Mouse (Mus musculus): ENCODE measurements around the gene Lrp10. TPM values are rescaled to one million over a fixed set of nuclear protein-coding genes. Genes with fewer than 3 reads are reported as not detected.

Gene Lrp10
- polyA plus RNA-seq, 1 experiment from 2014 or later, result 27.5 TPM

DNA sequence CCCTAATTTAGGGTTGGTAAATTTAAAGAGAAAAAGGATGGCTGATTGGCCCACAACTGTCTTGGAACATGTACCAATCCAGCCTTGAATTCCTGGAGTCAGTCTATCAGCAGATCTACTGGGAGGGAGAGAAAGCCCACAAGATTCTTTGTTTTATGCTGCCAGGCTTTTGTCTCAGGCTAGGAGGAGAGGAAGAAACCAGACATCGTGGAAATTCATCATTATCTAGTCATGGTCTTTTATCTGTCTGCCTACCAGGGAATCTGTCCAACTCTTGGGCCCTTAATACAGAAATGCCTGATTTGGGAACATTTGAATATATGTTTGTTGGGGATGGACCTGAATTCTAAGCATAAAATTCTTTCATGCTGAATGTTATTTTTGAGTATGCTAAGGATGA is 38.4 kb upstream of the Lrp10 start:
- 0 out of 2 replicates have a peak overlapping the region, but pooled peaks have one; percentile 91 for H3K4me3 ChIP-seq (replicated peaks; ENCODE audit: low read depth, low read length)
- H3K4me2 ChIP-seq (ENCODE audit: low read length), result peak overlapping the region; percentile 66
- no peaks in the 10 kb centered on the region for H3K9me3 ChIP-seq (ENCODE audit: control insufficient read depth, low read length)
- ATAC-seq (ENCODE audit: low FRiP score, low TSS enrichment), result no peak
- no peak for DNase-seq
- WGBS, result 96% methylated on average over 1 of the region's 1 CpGs
- H3K9ac ChIP-seq (replicated peaks; ENCODE audit: low read length), result no peak overlapping the region
- H3K27me3 ChIP-seq (ENCODE audit: control insufficient read depth, insufficient read depth, low read length), result no peaks in the 10 kb centered on the region
- peaks cover 6% of the 10 kb centered on the region; the same call in 1 of the 2 replicates for H3K36me3 ChIP-seq (ENCODE audit: control insufficient read depth, insufficient read depth, low read length)
- no peak overlapping the region for H3K27ac ChIP-seq (replicated peaks; ENCODE audit: low read depth, low read length)
- peaks cover 19% of the 10 kb centered on the region for H3K4me1 ChIP-seq (ENCODE audit: control insufficient read depth, insufficient read depth, low read length)

DNA sequence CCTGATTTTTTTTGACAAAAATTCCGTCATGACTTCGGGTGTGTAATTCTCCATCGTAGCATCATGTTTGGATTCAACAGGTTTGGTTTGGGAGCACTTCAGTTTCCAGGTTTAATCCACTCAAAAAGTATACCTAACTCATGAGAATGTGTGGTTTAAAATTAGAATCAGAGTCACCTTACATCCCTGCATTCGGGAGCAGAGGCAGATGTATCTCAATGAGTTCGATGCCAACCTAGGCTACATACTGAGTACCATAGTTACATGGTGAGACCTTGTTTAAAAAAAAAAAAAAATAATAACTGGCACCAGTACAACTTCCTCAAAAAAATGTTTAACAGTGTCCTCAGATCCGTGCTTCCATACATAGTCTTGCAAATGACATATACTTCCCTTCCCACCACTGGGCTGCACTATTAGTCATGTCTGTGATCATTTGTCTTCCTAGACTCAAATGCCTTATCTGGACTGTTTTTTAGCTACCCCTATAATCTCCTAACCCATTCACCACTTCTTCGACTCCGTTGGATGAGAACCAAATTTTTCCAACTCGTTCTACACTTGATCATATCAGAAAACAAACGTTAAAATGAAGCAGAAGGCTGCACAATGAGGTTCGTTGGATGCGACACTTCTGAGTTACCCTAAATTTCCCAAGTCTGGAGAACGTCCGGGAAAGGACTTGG is 37.8 kb upstream of the Lrp10 start:
- no peaks in the 10 kb centered on the region for H3K27me3 ChIP-seq (ENCODE audit: control insufficient read depth, insufficient read depth, low read length)
- peak overlapping the region; percentile 93 for H3K27ac ChIP-seq (replicated peaks; ENCODE audit: low read depth, low read length)
- H3K36me3 ChIP-seq (ENCODE audit: control insufficient read depth, insufficient read depth, low read length), result peaks cover 6% of the 10 kb centered on the region; the same call in 1 of the 2 replicates
- ATAC-seq (ENCODE audit: low FRiP score, low TSS enrichment) (no peak), DNase-seq (no peak)
- H3K4me1 ChIP-seq (ENCODE audit: control insufficient read depth, insufficient read depth, low read length), result peaks cover 19% of the 10 kb centered on the region
- peak overlapping the region; percentile 91 for H3K4me3 ChIP-seq (replicated peaks; ENCODE audit: low read depth, low read length)
- peak overlapping the region; percentile 82 for H3K9ac ChIP-seq (replicated peaks; ENCODE audit: low read length)
- H3K4me2 ChIP-seq (ENCODE audit: low read length), result peak overlapping the region; percentile 66
- no peaks in the 10 kb centered on the region for H3K9me3 ChIP-seq (ENCODE audit: control insufficient read depth, low read length)
- WGBS, result 32% methylated on average over 14 of the region's 14 CpGs

DNA sequence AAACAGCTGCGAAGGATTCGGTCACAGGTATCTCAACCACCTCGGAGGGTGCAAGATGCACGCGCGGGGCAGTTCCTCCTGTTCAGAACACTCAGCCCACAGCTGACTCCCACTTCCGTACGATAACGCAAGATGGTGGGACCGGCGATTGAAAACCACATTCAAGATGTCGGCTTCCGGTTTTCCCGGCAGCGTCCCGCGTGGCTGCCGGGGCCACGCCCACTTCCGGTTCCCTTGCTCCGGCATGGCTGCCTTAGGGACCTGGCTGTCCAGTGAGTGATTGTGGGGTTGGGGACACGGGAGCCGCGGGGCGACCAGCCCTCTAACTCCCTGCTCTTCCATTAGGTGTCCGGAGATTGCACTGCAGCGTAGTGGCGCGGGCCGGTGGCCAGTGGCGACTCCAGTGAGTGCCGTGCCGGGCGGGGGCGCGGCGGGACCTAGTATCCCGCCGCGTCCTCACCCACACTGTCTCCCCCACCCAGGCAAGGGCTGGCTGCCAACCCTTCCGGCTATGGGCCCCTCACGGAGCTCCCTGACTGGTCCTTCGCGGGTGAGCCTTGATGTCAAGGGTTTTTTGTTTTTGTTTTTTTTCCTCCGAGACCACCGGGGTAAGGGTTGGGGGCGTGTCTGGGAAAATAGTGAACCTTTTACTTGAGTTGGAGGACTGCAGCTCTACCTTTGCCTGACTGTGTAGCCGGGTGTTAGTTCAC is 37.1 kb upstream of the Lrp10 start, which contains the start of gene Mrpl52:
Mrpl52 (plus strand) TSS at position 221 of the 710 bp plus-strand sequence.
- Histone ChIP-seq H3K27ac (replicated peaks; ENCODE audit: low read depth, low read length) (peak within 1 kb of the TSS; percentile 93), H3K27me3 (ENCODE audit: control insufficient read depth, insufficient read depth, low read length) (no peaks in the 10 kb centered on the region), H3K36me3 (ENCODE audit: control insufficient read depth, insufficient read depth, low read length) (peaks cover 6% of the 10 kb centered on the region; the same call in 1 of the 2 replicates), H3K4me2 (ENCODE audit: low read length) (peak within 1 kb of the TSS; percentile 66), H3K9me3 (ENCODE audit: control insufficient read depth, low read length) (no peaks in the 10 kb centered on the region), H3K4me3 (replicated peaks; ENCODE audit: low read depth, low read length) (peak within 1 kb of the TSS; percentile 91), H3K4me1 (ENCODE audit: control insufficient read depth, insufficient read depth, low read length) (peaks cover 20% of the 10 kb centered on the region), H3K9ac (replicated peaks; ENCODE audit: low read length) (peak within 1 kb of the TSS; percentile 82)
- DNase-seq, result peak; percentile 97
- under 1% methylated on average over 48 of the region's 48 CpGs for WGBS
- ATAC-seq (ENCODE audit: low FRiP score, low TSS enrichment), result peak; percentile 83

DNA sequence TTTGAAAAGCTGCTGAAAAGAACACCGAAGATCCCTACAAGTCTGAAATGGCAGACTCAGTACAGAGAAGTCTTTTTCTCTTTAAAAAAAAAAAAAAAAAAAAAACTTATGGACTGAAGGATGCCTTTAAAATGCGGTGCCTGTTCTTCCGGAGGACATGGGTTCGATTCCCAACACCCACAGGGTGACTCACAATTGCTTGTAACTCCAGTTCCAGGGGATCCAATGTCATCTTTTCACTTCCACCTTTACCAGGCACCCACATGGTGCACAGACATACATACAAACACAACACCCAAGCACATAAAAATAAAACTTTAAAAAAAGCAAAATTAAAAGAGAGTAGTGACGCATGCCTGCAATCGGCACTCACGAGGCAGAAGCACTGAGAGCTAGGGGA is 36.2 kb upstream of the Lrp10 start:
- Histone ChIP-seq H3K9me3 (ENCODE audit: control insufficient read depth, low read length) (no peaks in the 10 kb centered on the region), H3K36me3 (ENCODE audit: control insufficient read depth, insufficient read depth, low read length) (peaks cover 6% of the 10 kb centered on the region; the same call in 1 of the 2 replicates), H3K9ac (replicated peaks; ENCODE audit: low read length) (no peak overlapping the region), H3K4me3 (replicated peaks; ENCODE audit: low read depth, low read length) (peak overlapping the region; percentile 91), H3K27ac (replicated peaks; ENCODE audit: low read depth, low read length) (no peak overlapping the region), H3K4me2 (ENCODE audit: low read length) (peak overlapping the region; percentile 66), H3K4me1 (ENCODE audit: control insufficient read depth, insufficient read depth, low read length) (peaks cover 21% of the 10 kb centered on the region), H3K27me3 (ENCODE audit: control insufficient read depth, insufficient read depth, low read length) (no peaks in the 10 kb centered on the region)
- ATAC-seq (ENCODE audit: low FRiP score, low TSS enrichment), result no peak
- DNase-seq, result no peak
- 92% methylated on average over 7 of the region's 7 CpGs for WGBS

DNA sequence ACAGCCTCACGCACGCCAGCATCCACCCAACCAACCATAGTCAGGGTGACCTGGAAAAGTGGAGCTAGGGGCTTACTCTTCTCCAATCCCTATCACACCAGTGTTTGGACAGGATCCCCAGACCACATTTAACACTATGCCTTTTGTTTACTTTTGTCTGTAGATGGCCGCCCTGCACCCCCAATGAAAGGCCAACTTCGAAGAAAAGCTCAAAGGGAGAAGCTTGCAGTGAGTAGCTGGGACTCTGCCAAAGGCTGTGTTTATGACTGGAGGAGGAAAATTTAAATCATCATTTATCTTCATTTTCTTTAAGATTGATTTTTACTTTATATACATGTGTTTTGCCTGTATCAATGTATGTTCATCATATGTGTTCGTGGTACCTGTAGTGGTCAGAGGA is 35.5 kb upstream of the Lrp10 start:
- no peak for ATAC-seq (ENCODE audit: low FRiP score, low TSS enrichment)
- H3K9ac ChIP-seq (replicated peaks; ENCODE audit: low read length), result no peak overlapping the region
- WGBS, result 94% methylated on average over 5 of the region's 5 CpGs

DNA sequence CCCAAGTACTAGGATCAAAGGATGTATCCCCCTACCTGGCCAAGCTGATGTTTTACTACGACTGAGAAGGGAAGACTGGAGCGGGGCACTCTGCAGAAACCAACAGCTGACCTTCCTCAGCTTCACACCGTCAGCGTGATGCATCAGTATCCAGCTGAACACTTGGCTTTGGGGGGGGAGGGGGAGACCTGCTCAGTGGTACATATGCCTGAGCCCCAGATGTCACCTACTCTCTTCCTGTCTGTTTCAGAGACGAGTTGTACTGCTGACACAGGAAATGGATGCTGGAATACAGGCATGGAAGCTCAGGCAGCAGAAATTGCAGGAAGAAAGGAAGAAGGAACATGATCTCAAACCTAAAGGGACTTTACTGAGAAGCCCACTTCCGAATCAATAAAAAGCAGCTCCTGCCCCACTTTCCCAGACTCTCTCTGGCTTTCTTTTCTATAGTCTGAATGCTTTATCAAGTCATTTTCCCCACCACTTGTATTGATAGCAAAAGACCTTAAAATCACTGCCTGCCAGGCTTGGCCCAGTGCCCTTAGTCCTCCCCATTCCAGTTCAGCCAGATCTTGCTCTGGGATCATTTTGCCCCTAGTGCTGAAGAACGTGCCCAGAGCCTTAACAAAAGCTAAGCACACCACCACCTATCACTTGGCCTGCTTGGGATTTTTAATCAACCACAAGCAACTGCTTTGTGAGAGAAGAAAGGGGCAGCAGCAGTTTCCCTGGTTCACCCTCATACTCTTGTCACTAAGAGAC is 34.4 kb upstream of the Lrp10 start:
- H3K27me3 ChIP-seq (ENCODE audit: control insufficient read depth, insufficient read depth, low read length), result no peaks in the 10 kb centered on the region
- ATAC-seq (ENCODE audit: low FRiP score, low TSS enrichment) (no peak), DNase-seq (no peak)
- peak overlapping the region; percentile 67 for H3K4me2 ChIP-seq (ENCODE audit: low read length)
- 66% methylated on average over 7 of the region's 7 CpGs for WGBS
- 0 out of 2 replicates have a peak overlapping the region, but pooled peaks have one; percentile 84 for H3K27ac ChIP-seq (replicated peaks; ENCODE audit: low read depth, low read length)
- no peaks in the 10 kb centered on the region for H3K9me3 ChIP-seq (ENCODE audit: control insufficient read depth, low read length)
- H3K4me1 ChIP-seq (ENCODE audit: control insufficient read depth, insufficient read depth, low read length), result peaks cover 34% of the 10 kb centered on the region
- H3K36me3 ChIP-seq (ENCODE audit: control insufficient read depth, insufficient read depth, low read length), result peaks cover 6% of the 10 kb centered on the region; the same call in 1 of the 2 replicates
- H3K9ac ChIP-seq (replicated peaks; ENCODE audit: low read length), result no peak overlapping the region
- no peak overlapping the region for H3K4me3 ChIP-seq (replicated peaks; ENCODE audit: low read depth, low read length)

More for the DNA sequence above, 35.5 kb upstream of the Lrp10 start:
- H3K4me2 ChIP-seq (ENCODE audit: low read length), result no peak overlapping the region
- no peaks in the 10 kb centered on the region for H3K9me3 ChIP-seq (ENCODE audit: control insufficient read depth, low read length)
- H3K4me1 ChIP-seq (ENCODE audit: control insufficient read depth, insufficient read depth, low read length), result peaks cover 26% of the 10 kb centered on the region
- H3K36me3 ChIP-seq (ENCODE audit: control insufficient read depth, insufficient read depth, low read length), result peaks cover 6% of the 10 kb centered on the region; the same call in 1 of the 2 replicates
- H3K27me3 ChIP-seq (ENCODE audit: control insufficient read depth, insufficient read depth, low read length), result no peaks in the 10 kb centered on the region
- H3K4me3 ChIP-seq (replicated peaks; ENCODE audit: low read depth, low read length), result no peak overlapping the region
- DNase-seq, result no peak
- H3K27ac ChIP-seq (replicated peaks; ENCODE audit: low read depth, low read length), result no peak overlapping the region

DNA sequence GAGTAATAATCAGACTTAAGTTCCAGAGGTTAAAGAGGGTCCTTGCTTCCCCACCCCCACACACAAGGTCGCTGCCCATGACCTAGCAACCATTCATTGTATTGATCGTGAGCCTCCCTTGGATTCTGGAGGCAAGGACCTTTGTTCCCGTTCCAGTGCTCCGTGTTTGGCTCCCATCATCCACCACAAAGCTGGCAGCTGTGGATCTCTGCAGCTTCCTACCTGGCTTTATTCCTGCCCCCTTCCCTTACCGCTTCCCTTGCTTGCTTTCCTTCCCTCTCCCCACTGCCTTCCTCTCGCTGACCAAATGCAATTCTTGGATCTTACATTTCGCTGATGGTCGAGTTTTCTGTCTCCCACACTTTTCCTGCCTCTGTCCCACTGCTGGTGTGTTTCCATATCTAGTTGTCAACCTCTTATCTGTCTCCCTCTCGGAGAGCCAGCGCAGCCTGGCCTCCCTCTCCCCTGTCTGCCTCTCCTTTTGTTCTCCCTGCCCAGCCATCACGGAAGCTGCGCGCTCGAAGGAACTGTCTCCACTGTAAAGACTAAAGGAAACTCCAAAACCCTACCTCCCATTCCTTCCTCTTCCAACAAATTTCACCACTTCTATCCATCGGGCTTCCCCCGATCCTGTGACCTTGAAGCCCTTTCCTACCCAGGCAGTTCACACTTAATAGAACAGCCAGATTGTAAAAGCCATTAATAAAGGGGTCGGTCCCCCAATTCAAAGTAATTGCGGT is 33.4 kb upstream of the Lrp10 start:
- Histone ChIP-seq H3K9me3 (ENCODE audit: control insufficient read depth, low read length) (no peaks in the 10 kb centered on the region), H3K27ac (replicated peaks; ENCODE audit: low read depth, low read length) (peak overlapping the region; percentile 84), H3K4me3 (replicated peaks; ENCODE audit: low read depth, low read length) (peak overlapping the region; percentile 55), H3K4me1 (ENCODE audit: control insufficient read depth, insufficient read depth, low read length) (peaks cover 34% of the 10 kb centered on the region), H3K9ac (replicated peaks; ENCODE audit: low read length) (peak overlapping the region; percentile 78), H3K36me3 (ENCODE audit: control insufficient read depth, insufficient read depth, low read length) (peaks cover 6% of the 10 kb centered on the region; the same call in 1 of the 2 replicates), H3K27me3 (ENCODE audit: control insufficient read depth, insufficient read depth, low read length) (no peaks in the 10 kb centered on the region), H3K4me2 (ENCODE audit: low read length) (peak overlapping the region; percentile 67)
- DNase-seq (peak; percentile 62), ATAC-seq (ENCODE audit: low FRiP score, low TSS enrichment) (no peak)
- 3% methylated on average over 18 of the region's 18 CpGs for WGBS

All from midbrain, embryonic 14.5 days (tissue).